Mouse (Mus musculus) left cerebral cortex, adult 6 months (tissue): ENCODE measurements around the gene Gm10378. TPM values are rescaled to one million over a fixed set of nuclear protein-coding genes. Genes with fewer than 3 reads are reported as not detected.

ENCODE experiments used
- long read RNA-seq, 2 experiments: library from polyadenylated mRNA; unstranded; transcript quantifications; one replicate each; pipeline ENCODE4 v2.0.0; 2019 to 2020
- polyA plus RNA-seq: library from polyadenylated mRNA; unstranded; fragments of <200 nt; fragmentation: Nextera tagmentation; gene quantifications from 2 replicates; pipeline ENCODE4 v1.2.3, GENCODE M21; 2021

Gene Gm10378
- polyA plus RNA-seq, result 0.09 TPM in 1 of 2 replicates, not detected in the other
- long read RNA-seq, experiment 1, result 0 reads
- long read RNA-seq, experiment 2, partial matches to known transcripts, result 0 of 2 reads
- long read RNA-seq, experiment 2, other reads (novel, unspliced or antisense), result 2 of 2 reads

GRCm38 (mm10) chr14:42655638-42656037, at the start of gene Gm10378:
Gm10378 (plus strand) TSS chr14:42655938.

GRCm38 (mm10) chr14:42641817-42642216, 13.9 kb upstream of the Gm10378 start, which contains the start of gene Gm3633:
Gm3633 (minus strand) TSS chr14:42641917.

Other genes starting within 250 kb of the Gm10378 start
- gene Gm8005, start 216.3 kb upstream of the Gm10378 start, polyA plus RNA-seq, result not detected in 2 replicates
- gene Gm8011, start 192.1 kb upstream of the Gm10378 start, polyA plus RNA-seq, result not detected in 2 replicates
- gene Gm8020, start 153.6 kb upstream of the Gm10378 start, polyA plus RNA-seq, result not detected in 2 replicates
- 0.14 TPM in 1 of 2 replicates, not detected in the other for gene Gm8024, start 131.7 kb upstream of the Gm10378 start, polyA plus RNA-seq
- gene Gm17124, start 56.1 kb upstream of the Gm10378 start, polyA plus RNA-seq, result not detected in 2 replicates
- not detected in 2 replicates for gene Gm3633, start 14.0 kb upstream of the Gm10378 start, polyA plus RNA-seq
- gene Gm3015, start 112.9 kb downstream of the Gm10378 start, polyA plus RNA-seq, result not detected in 2 replicates
- gene Gm10377, start 142.0 kb downstream of the Gm10378 start, polyA plus RNA-seq, result not detected in 2 replicates
- not detected in 2 replicates for gene Gm21977, start 197.5 kb downstream of the Gm10378 start, polyA plus RNA-seq